Mouse (Mus musculus) heart, postnatal 0 days (tissue): ENCODE results near the gene Ndufb6.

ENCODE experiments used
- CTCF ChIP-seq: IDR thresholded peaks from 2 replicates; pipeline ENCODE4 v1.5.1; 2016; ENCODE audit warnings: antibody characterized with exemption, control low read depth, low read depth
- EP300 ChIP-seq: IDR thresholded peaks from 2 replicates; pipeline ENCODE4 v1.6.1; 2016; ENCODE audit warnings: antibody characterized with exemption, low read depth

DNA sequence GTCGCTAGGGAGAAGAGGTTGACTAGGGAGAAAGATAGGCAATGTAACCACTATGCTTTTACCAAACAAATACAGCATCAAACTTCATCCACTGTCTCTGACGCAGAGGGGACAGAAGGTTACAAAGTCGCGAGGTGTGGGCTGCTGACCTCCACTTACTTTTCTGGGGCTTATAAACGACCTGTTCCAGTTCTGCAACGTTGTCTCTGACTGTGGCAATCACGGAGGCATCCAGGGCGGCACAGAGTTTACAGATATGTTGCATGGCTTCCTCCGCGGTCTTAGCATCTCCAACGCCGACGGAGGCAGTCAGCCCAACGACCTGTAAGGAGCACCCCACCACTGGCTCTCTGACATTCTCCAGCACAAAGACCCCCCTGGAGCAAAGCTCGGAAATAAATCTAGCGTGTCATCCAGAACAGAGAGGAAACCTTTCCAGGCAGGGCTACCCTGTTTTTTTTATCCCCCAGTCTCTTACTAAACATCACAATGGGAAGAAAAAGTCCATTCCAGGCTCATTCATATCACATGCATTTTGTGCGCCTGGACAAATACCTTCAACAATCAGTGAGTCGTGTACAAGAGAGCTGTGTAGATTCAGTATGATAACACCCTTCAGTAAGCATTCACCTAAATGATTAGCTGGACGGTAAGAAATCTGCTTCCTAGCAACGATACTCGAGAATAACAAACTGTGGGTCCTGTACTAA is 57.2 kb downstream of the Ndufb6 start:
- no peak for TF ChIP-seq CTCF
- no peak for TF ChIP-seq EP300
